Mouse (Mus musculus): Measurements from ENCODE around the gene Fignl2.

DNA sequence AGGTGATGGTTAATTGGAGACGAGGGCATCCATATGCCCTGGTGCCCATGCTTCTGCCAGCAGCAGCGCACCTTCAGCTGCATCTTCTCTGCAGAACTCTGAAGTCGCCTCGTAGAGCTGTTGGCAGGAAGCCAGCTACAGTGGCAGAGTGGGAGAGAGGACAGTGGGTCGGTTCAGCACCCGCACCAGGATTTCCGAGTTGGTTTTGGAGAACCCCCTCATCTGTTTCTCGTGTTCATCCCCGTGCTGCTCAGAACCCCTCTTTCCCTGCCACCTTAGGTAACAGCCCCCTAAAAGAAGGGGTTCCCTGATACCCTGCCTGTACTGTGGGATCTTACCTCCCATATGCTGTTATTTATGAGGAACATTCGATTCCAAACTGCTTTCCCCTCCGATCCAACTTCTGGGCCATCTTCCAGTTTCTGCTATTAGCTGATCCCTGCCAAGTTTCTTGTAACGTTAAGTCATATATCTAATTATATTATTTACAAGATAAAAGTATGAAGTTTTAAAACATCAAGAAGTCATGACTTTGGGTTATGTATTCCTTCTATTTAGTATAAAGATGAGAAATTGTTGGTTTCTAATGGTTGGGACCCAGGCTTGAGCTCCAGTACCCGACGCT lies 69.9 kb downstream of the Fignl2 start:
- TF ChIP-seq MYOG (IDR thresholded peaks at IDR 0.05; ENCODE audit: control insufficient read depth in 1 of 3, insufficient read depth in 1 of 3, insufficient read length in 2 of 3, low read depth in 2 of 3) (no peak), USF1 (IDR thresholded peaks at IDR 0.05; ENCODE audit: low read depth) (no peak), POLR2A (IDR thresholded peaks at IDR 0.05; ENCODE audit: insufficient read length, low read depth) (no peak)
